Mouse (Mus musculus): ENCODE results near the gene Tmem114. TPM values are rescaled to one million over a fixed set of nuclear protein-coding genes. Genes with fewer than 3 reads are reported as not detected.
A peak's percentile ranks its signal among the peaks of the same experiment; 100 is the strongest.

Gene Tmem114
- total and polyA plus RNA-seq, 3 experiments: not detected

- Histone ChIP-seq H3K27me3 (ENCODE audit: control insufficient read depth, insufficient read depth, low read length) (no peaks in the 10 kb centered on the region), H3K9ac (ENCODE audit: low read depth, low read length) (no peak overlapping the region), H3K79me2 (replicated peaks; ENCODE audit: control insufficient read depth, insufficient read depth, low read length) (no peaks in the 10 kb centered on the region), H3K36me3 (ENCODE audit: control insufficient read depth, insufficient read depth, low read length) (no peaks in the 10 kb centered on the region), H3K27ac (no peak overlapping the region), H3K4me1 (ENCODE audit: control insufficient read depth, insufficient read depth, low read length) (no peaks in the 10 kb centered on the region), H3K4me3 (no peak overlapping the region)
- intact Hi-C loops (cut with DNase I): no loop called here
- DNase-seq: peak in 1 of 2 experiments; percentile 11
- WGBS: 52% methylated on average over 20 of the region's 20 CpGs
- TF ChIP-seq CTCF (IDR thresholded peaks at IDR 0.05) (no peak), EP300 (IDR thresholded peaks at IDR 0.05; ENCODE audit: insufficient read depth, low read depth, low read length) (no peak), POLR2A (IDR thresholded peaks at IDR 0.05; ENCODE audit: insufficient read depth, low read depth, low read length) (no peak)
Measured at GRCm38 (mm10) chr16:8417011-8417720, 7.8 kb downstream of the Tmem114 start.

- Histone ChIP-seq H3K79me2 (replicated peaks; ENCODE audit: control insufficient read depth, insufficient read depth, low read length) (no peaks in the 10 kb centered on the region), H3K4me3 (no peak overlapping the region), H3K27ac (no peak overlapping the region), H3K36me3 (ENCODE audit: control insufficient read depth, insufficient read depth, low read length) (no peaks in the 10 kb centered on the region), H3K27me3 (ENCODE audit: control insufficient read depth, insufficient read depth, low read length) (no peaks in the 10 kb centered on the region), H3K9ac (ENCODE audit: low read depth, low read length) (no peak overlapping the region), H3K4me1 (ENCODE audit: control insufficient read depth, insufficient read depth, low read length) (no peaks in the 10 kb centered on the region)
- 81% methylated on average over 8 of the region's 8 CpGs for WGBS
- DNase-seq: no peak
- no peak for TF ChIP-seq CTCF (IDR thresholded peaks at IDR 0.05)
- no peak for TF ChIP-seq EP300 (IDR thresholded peaks at IDR 0.05; ENCODE audit: insufficient read depth, low read depth, low read length)
- no peak for TF ChIP-seq POLR2A (IDR thresholded peaks at IDR 0.05; ENCODE audit: insufficient read depth, low read depth, low read length)
- intact Hi-C loops (cut with DNase I): no loop called here
Measured at GRCm38 (mm10) chr16:8415996-8416395, 8.9 kb downstream of the Tmem114 start.

- no peak for DNase-seq
- Histone ChIP-seq H3K27me3 (ENCODE audit: control insufficient read depth, insufficient read depth, low read length) (no peaks in the 10 kb centered on the region), H3K36me3 (ENCODE audit: control insufficient read depth, insufficient read depth, low read length) (no peaks in the 10 kb centered on the region), H3K9ac (ENCODE audit: low read depth, low read length) (no peak overlapping the region), H3K4me1 (ENCODE audit: control insufficient read depth, insufficient read depth, low read length) (no peaks in the 10 kb centered on the region), H3K4me3 (no peak overlapping the region), H3K27ac (no peak overlapping the region), H3K79me2 (replicated peaks; ENCODE audit: control insufficient read depth, insufficient read depth, low read length) (no peaks in the 10 kb centered on the region)
- intact Hi-C loops (cut with DNase I): loop anchor here (2.0 to 5.0 kb wide), 2 partner anchors 79 to 263 kb away; no protein-coding TSS in a partner anchor
- no peak for TF ChIP-seq POLR2A (IDR thresholded peaks at IDR 0.05; ENCODE audit: insufficient read depth, low read depth, low read length)
- TF ChIP-seq EP300 (IDR thresholded peaks at IDR 0.05; ENCODE audit: insufficient read depth, low read depth, low read length): no peak
- TF ChIP-seq CTCF (IDR thresholded peaks at IDR 0.05): no peak
- WGBS: 78% methylated on average over 8 of the region's 8 CpGs
Measured at GRCm38 (mm10) chr16:8413441-8413840, 11.5 kb downstream of the Tmem114 start.

- Histone ChIP-seq H3K27me3 (ENCODE audit: control insufficient read depth, insufficient read depth, low read length) (no peaks in the 10 kb centered on the region), H3K4me1 (ENCODE audit: control insufficient read depth, insufficient read depth, low read length) (no peaks in the 10 kb centered on the region), H3K9ac (ENCODE audit: low read depth, low read length) (no peak overlapping the region), H3K36me3 (ENCODE audit: control insufficient read depth, insufficient read depth, low read length) (no peaks in the 10 kb centered on the region), H3K4me3 (no peak overlapping the region), H3K79me2 (replicated peaks; ENCODE audit: control insufficient read depth, insufficient read depth, low read length) (no peaks in the 10 kb centered on the region), H3K27ac (no peak overlapping the region)
- TF ChIP-seq EP300 (IDR thresholded peaks at IDR 0.05; ENCODE audit: insufficient read depth, low read depth, low read length) (no peak), CTCF (IDR thresholded peaks at IDR 0.05) (peak; percentile 91)
- intact Hi-C loops (cut with DNase I): loop anchor here (2.0 to 5.0 kb wide), 2 partner anchors 80 to 265 kb away; no protein-coding TSS in a partner anchor
- DNase-seq: no peak
- WGBS: 10% methylated on average over 7 of the region's 7 CpGs
Measured at GRCm38 (mm10) chr16:8412213-8412612, 12.7 kb downstream of the Tmem114 start.

DNA sequence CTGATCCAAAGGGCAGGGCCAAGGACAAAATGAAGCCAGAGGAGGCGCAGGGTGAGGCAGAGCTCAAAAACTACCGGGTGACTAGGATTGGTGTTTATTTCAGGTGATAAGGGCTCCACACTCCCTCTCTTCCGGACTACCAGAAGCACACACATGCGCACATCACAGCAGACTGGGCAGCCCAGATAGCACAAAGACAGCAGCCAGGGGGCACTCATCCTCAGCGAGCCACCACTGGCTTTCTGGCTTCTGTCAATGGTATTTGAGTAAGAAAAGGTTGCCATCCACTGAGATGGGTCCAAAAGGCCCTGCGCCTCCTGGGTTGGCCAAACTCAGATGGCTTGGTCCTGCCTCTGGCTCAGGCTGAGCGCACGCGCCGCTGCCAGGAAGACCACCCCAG lies 15.7 kb downstream of the Tmem114 start:
- no peak overlapping the region for H3K9ac ChIP-seq (ENCODE audit: low read depth, low read length)
- TF ChIP-seq POLR2A (IDR thresholded peaks at IDR 0.05; ENCODE audit: insufficient read depth, low read depth, low read length): no peak
- TF ChIP-seq EP300 (IDR thresholded peaks at IDR 0.05; ENCODE audit: insufficient read depth, low read depth, low read length): no peak
- TF ChIP-seq CTCF (IDR thresholded peaks at IDR 0.05): no peak
- H3K4me3 ChIP-seq: no peak overlapping the region
- H3K79me2 ChIP-seq (replicated peaks; ENCODE audit: control insufficient read depth, insufficient read depth, low read length): no peaks in the 10 kb centered on the region
- DNase-seq: no peak
- H3K27ac ChIP-seq: no peak overlapping the region
- intact Hi-C loops (cut with DNase I): loop anchor here (10.0 kb wide), 1 partner anchor 356 kb away; no protein-coding TSS in a partner anchor
- WGBS: 14% methylated on average over 10 of the region's 10 CpGs
- H3K4me1 ChIP-seq (ENCODE audit: control insufficient read depth, insufficient read depth, low read length): no peaks in the 10 kb centered on the region; the same call in 1 of the 2 replicates
- no peaks in the 10 kb centered on the region for H3K36me3 ChIP-seq (ENCODE audit: control insufficient read depth, insufficient read depth, low read length)
- H3K27me3 ChIP-seq (ENCODE audit: control insufficient read depth, insufficient read depth, low read length): no peaks in the 10 kb centered on the region

- intact Hi-C loops (cut with DNase I): loop anchor here (10.0 kb wide), 1 partner anchor 358 kb away; no protein-coding TSS in a partner anchor
- H3K79me2 ChIP-seq (replicated peaks; ENCODE audit: control insufficient read depth, insufficient read depth, low read length): no peaks in the 10 kb centered on the region
- peak; percentile 30 to 45 for DNase-seq
Measured at GRCm38 (mm10) chr16:8406708-8407107, 18.2 kb downstream of the Tmem114 start.

More at GRCm38 (mm10) chr16:8406708-8407107, 18.2 kb downstream of the Tmem114 start:
- Histone ChIP-seq H3K36me3 (ENCODE audit: control insufficient read depth, insufficient read depth, low read length) (no peaks in the 10 kb centered on the region), H3K4me3 (no peak overlapping the region), H3K9ac (ENCODE audit: low read depth, low read length) (no peak overlapping the region), H3K27ac (no peak overlapping the region), H3K4me1 (ENCODE audit: control insufficient read depth, insufficient read depth, low read length) (no peaks in the 10 kb centered on the region; the same call in 1 of the 2 replicates), H3K27me3 (ENCODE audit: control insufficient read depth, insufficient read depth, low read length) (no peaks in the 10 kb centered on the region)
- TF ChIP-seq CTCF (IDR thresholded peaks at IDR 0.05): peak; percentile 77
- no peak for TF ChIP-seq POLR2A (IDR thresholded peaks at IDR 0.05; ENCODE audit: insufficient read depth, low read depth, low read length)
- WGBS: 1% methylated on average over 6 of the region's 6 CpGs
